Mouse (Mus musculus) megakaryocyte, embryonic 14.5 days (primary cell): ENCODE measurements around the gene Gm49601.

Experiments
- FLI1 ChIP-seq: IDR thresholded peaks from 2 replicates; pipeline ENCODE4 v1.6.1; 2012; ENCODE audit warnings: low read length, inconsistent platforms, mixed read lengths
- GATA1 ChIP-seq: IDR thresholded peaks from 3 replicates; pipeline ENCODE4 v1.6.1; 2012; ENCODE audit warnings: mixed read lengths, low read length, inconsistent platforms, borderline replicate concordance

DNA sequence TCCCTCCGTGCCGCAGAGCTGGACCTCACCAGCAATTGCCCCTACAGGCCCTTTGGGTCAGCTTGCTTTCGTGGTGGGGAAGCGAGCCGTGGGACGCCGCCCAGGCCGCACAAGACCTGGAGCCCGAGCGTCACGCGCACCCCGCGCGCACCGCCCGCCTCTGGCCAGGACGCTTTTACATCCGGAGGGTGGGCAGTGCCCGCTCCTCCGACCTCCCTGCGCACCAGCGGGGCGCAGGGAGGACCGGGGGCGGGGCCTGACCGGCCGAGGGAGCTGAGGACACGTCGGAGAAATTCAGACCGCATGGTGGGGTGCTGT lies 37.5 kb downstream of the Gm49601 start:
- no peak for TF ChIP-seq GATA1
- TF ChIP-seq FLI1, result no peak
